Mouse (Mus musculus): ENCODE measurements around the gene Mmab.

DNA sequence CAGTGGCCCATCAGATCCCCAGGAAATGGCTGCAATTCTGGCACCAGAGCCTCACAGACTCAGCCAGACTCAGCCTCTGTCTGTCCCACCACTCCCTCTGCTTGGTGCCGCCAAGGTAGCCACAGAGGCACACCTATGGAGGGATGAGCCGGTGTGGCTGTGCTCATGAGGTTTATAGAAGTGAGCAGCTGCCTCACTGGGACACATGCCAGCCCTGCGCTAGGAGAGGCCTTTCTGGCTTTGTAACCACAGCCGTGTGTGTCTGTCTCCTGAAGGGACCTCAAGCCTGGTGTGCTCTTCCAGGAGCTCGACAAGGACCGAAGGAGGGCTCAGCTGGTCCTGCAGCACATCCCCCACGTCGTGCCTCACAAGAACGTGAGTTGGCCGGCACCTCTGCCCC, 36.6 kb downstream of the Mmab start:
- TF ChIP-seq CTCF (IDR thresholded peaks at IDR 0.05; ENCODE audit: borderline replicate concordance, extremely low read depth, insufficient read depth, insufficient read length): no peak
- TF ChIP-seq POLR2A (IDR thresholded peaks at IDR 0.05; ENCODE audit: borderline replicate concordance, extremely low read depth, insufficient read depth, insufficient read length, poor library complexity, severe bottlenecking): no peak

All from brain, embryonic 14.5 days (tissue).